In genomic region chr8:61550006-61550748, GRCm38 (mm10) we compare ENCODE assay signal across 8 mouse cellular contexts.
DNase-seq lines count a peak whose midpoint lies in the region; ATAC-seq and TF ChIP-seq lines count a peak whose summit lies in the region.

No protein-coding gene starts in this region.

- WGBS in heart, embryonic 12.5 days: 51% methylated on average over 27 of the region's 27 CpGs
- WGBS in hindbrain, embryonic 11.5 days: 38% methylated on average over 13 of the region's 27 CpGs

- no peaks in the 10 kb centered on the region for H3K27me3 ChIP-seq in heart, embryonic 12.5 days (replicated peaks)
- H3K27me3 ChIP-seq in hindbrain, embryonic 11.5 days (ENCODE audit: control insufficient read depth, insufficient read depth, low read length): no peaks in the 10 kb centered on the region

- ATAC-seq in heart, embryonic 12.5 days (ENCODE audit: insufficient number of reproducible peaks, low FRiP score): no peak; the same call in 1 of the 2 replicates
- no peak; the same call in 1 of the 2 replicates for ATAC-seq in hindbrain, embryonic 11.5 days (ENCODE audit: low FRiP score)

- H3K4me1 ChIP-seq in heart, embryonic 12.5 days (replicated peaks): peaks cover 13% of the 10 kb centered on the region
- no peaks in the 10 kb centered on the region for H3K4me1 ChIP-seq in ES-E14 (ENCODE audit: control insufficient read depth in 2 of 2, insufficient read depth in 2 of 2, low read length in 2 of 2, poor library complexity in 1 of 2)
- H3K4me1 ChIP-seq in hindbrain, embryonic 11.5 days (replicated peaks; ENCODE audit: control insufficient read depth, insufficient read depth, low read length): peaks cover under 1% of the 10 kb centered on the region; the same call in 1 of the 2 replicates

- no peak overlapping the region for H3K27ac ChIP-seq in heart, embryonic 12.5 days (ENCODE audit: poor library complexity, severe bottlenecking)
- H3K27ac ChIP-seq in ES-E14 (ENCODE audit: insufficient read depth, low read depth, low read length, poor library complexity, severe bottlenecking): no peak overlapping the region
- no peak overlapping the region for H3K27ac ChIP-seq in hindbrain, embryonic 11.5 days (ENCODE audit: low read depth, low read length)

- in situ Hi-C loops in ES-E14 (cut with MboI; ENCODE audit: low sequenced_read_pairs in 2 of 2, unreplicated experiment in 2 of 2): no loop called here

- peaks cover 18% of the 10 kb centered on the region for H3K9me3 ChIP-seq in heart, embryonic 12.5 days (replicated peaks)
- H3K9me3 ChIP-seq in ES-E14 (ENCODE audit: control insufficient read depth, insufficient read depth, low read depth, low read length): no peaks in the 10 kb centered on the region
- peaks cover 4% of the 10 kb centered on the region; the same call in 1 of the 2 replicates for H3K9me3 ChIP-seq in hindbrain, embryonic 11.5 days (ENCODE audit: control insufficient read depth, low read length)

- no peak overlapping the region for H3K4me2 ChIP-seq in heart, embryonic 12.5 days
- peak overlapping the region; percentile 5; the same call in 1 of the 2 replicates for H3K4me2 ChIP-seq in hindbrain, embryonic 11.5 days (replicated peaks; ENCODE audit: low read depth, low read length)

- DNase-seq in heart, adult 11 months: peak; percentile 86
- DNase-seq in ES-E14 (ENCODE audit: low read depth, low spot score): peak; percentile 70
- peak; percentile 49 for DNase-seq in hindbrain, embryonic 11.5 days (ENCODE audit: low spot score)
- peak; percentile 51 for DNase-seq in neural tube, embryonic 10.5 days (ENCODE audit: extremely low spot score, low spot score)
- no peak for DNase-seq in cerebellum, adult 9-11 months
- no peak for DNase-seq in urinary bladder, adult 2 months (ENCODE audit: low spot score)
- DNase-seq in right cerebral cortex, postnatal 14 days: no peak

- no peak overlapping the region for H3K9ac ChIP-seq in heart, embryonic 12.5 days
- H3K9ac ChIP-seq in ES-E14 (ENCODE audit: insufficient read depth, low read depth, low read length, poor library complexity, severe bottlenecking): peak overlapping the region; percentile 69
- H3K9ac ChIP-seq in hindbrain, embryonic 11.5 days (ENCODE audit: low read depth, low read length): no peak overlapping the region

- no peak overlapping the region for H3K4me3 ChIP-seq in heart, embryonic 12.5 days
- H3K4me3 ChIP-seq in ES-E14 (ENCODE audit: insufficient read depth in 1 of 2, low read depth in 1 of 2, low read length in 2 of 2, poor library complexity in 1 of 2, severe bottlenecking in 1 of 2): peak overlapping the region; percentile 67 to 73
- 0 out of 2 replicates have a peak overlapping the region, but pooled peaks have one; percentile 4 for H3K4me3 ChIP-seq in hindbrain, embryonic 11.5 days (ENCODE audit: low read depth, low read length)

- H3K36me3 ChIP-seq in heart, embryonic 12.5 days: peaks cover 53% of the 10 kb centered on the region
- no peaks in the 10 kb centered on the region; the same call in 1 of the 2 replicates for H3K36me3 ChIP-seq in ES-E14 (ENCODE audit: control insufficient read depth, insufficient read depth, low read length, poor library complexity, severe bottlenecking)
- peaks cover 14% of the 10 kb centered on the region for H3K36me3 ChIP-seq in hindbrain, embryonic 11.5 days (ENCODE audit: control insufficient read depth, insufficient read depth, low read length)

TF ChIP-seq in ES-E14, 5 proteins besides CTCF, POLR2A, EP300 and RAD21:
- TF ChIP-seq ZNF384 (IDR thresholded peaks at IDR 0.05; ENCODE audit: low read depth, low read length) (no peak), ZC3H11A (IDR thresholded peaks at IDR 0.05; ENCODE audit: borderline replicate concordance, low read depth, low read length) (no peak), CHD2 (IDR thresholded peaks at IDR 0.05; ENCODE audit: low read depth, low read length) (no peak), MAFK (IDR thresholded peaks at IDR 0.05; ENCODE audit: insufficient read depth, low read depth, low read length) (no peak), HCFC1 (IDR thresholded peaks at IDR 0.05; ENCODE audit: borderline replicate concordance, insufficient read depth, low read length) (no peak)

Comparison
In these comparisons a context has a peak if more than half of its experiments do, and no peak if none do; other contexts are left out.
1. DNase-seq: peak in heart, adult 11 months (single experiment), ES-E14 (single experiment), hindbrain, embryonic 11.5 days (single experiment) and neural tube, embryonic 10.5 days (single experiment); none in cerebellum, adult 9-11 months (single experiment), urinary bladder, adult 2 months (single experiment) and right cerebral cortex, postnatal 14 days (single experiment).